Mouse (Mus musculus) ES-E14 (cell line): ENCODE results near the gene Kif26a.

Experiments
- HCFC1 ChIP-seq: IDR thresholded peaks from 2 replicates; pipeline ENCODE4 v1.6.1; 2012; ENCODE audit warnings: low read length, inconsistent platforms, borderline replicate concordance; ENCODE audit not compliant: insufficient read depth
- MAFK ChIP-seq: IDR thresholded peaks from 2 replicates; pipeline ENCODE4 v1.6.1; 2014; ENCODE audit warnings: mild to moderate bottlenecking, low read depth, low read length, inconsistent platforms; ENCODE audit not compliant: insufficient read depth
- ZC3H11A ChIP-seq: IDR thresholded peaks from 2 replicates; pipeline ENCODE4 v1.6.1; 2012; ENCODE audit warnings: low read depth, mild to moderate bottlenecking, inconsistent platforms, low read length, borderline replicate concordance
- ZNF384 ChIP-seq: IDR thresholded peaks from 2 replicates; pipeline ENCODE4 v1.6.1; 2012; ENCODE audit warnings: low read depth, low read length, inconsistent platforms

- TF ChIP-seq ZNF384 (no peak), HCFC1 (no peak), ZC3H11A (no peak), MAFK (no peak)
Measured at GRCm38 (mm10) chr12:112143833-112144201, 2.2 kb upstream of the Kif26a start.
